ENCODE assay signal across 11 mouse cellular contexts in the genomic region with DNA sequence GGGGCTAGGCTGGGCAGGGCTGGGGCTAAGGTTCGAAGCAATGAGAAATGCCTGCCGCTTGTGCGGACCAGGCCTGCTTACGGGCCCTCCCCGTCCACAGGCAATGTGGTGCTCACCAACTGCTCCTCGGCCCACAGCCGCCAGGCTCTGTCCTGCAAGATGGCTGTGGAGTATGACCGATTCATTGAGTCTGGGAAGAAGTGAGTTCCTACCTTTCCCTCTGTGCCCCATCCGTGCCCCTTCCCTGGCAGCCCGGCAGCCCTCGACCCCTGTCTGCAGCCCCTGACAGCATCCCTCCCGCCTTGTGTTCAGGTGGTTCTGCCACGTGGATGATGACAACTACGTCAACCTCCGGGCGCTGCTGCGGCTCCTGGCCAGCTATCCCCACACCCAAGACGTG. TPM values are rescaled to one million over a fixed set of nuclear protein-coding genes. Genes with fewer than 3 reads are reported as not detected.
DNase-seq lines count a peak whose midpoint lies in the region; ATAC-seq and TF ChIP-seq lines count a peak whose summit lies in the region.
"Had no signal": no experiment of that assay in that cellular context is flagged by ENCODE, and none has a peak within 500 bp of the region (broad histone marks: within the 10 kb centered on the region; RNA-seq: fewer than 3 reads in every experiment).

No protein-coding gene starts in this region.

- no peaks in the 10 kb centered on the region for H3K9me3 ChIP-seq in limb, embryonic 15.5 days

- intact Hi-C loops in heart, postnatal 25 days (cut with DNase I): no loop called here

- peaks cover 38% of the 10 kb centered on the region for H3K4me1 ChIP-seq in spleen, adult 2 months (ENCODE audit: control insufficient read depth, insufficient read depth, insufficient read length)
- H3K4me1 ChIP-seq in limb, embryonic 15.5 days: peaks cover 57% of the 10 kb centered on the region
- H3K4me1 ChIP-seq in thymus, adult 2 months (replicated peaks; ENCODE audit: control insufficient read depth, insufficient read depth, low read length): peaks cover 59% of the 10 kb centered on the region

- peak overlapping the region; percentile 91; the same call in 1 of the 2 replicates for H3K4me2 ChIP-seq in limb, embryonic 15.5 days

- 94% methylated on average over 18 of the region's 18 CpGs for WGBS in spleen, adult 2 months
- 61% methylated on average over 18 of the region's 18 CpGs for WGBS in limb, embryonic 15.5 days
- 98% methylated on average over 18 of the region's 18 CpGs for WGBS in thymus, adult 2 months

- DNase-seq in heart, adult 11 months: peak; percentile 93
- DNase-seq in heart, postnatal 25 days (ENCODE audit: low spot score): no peak
- DNase-seq in spleen, adult 2 months (ENCODE audit: low read depth in 1 of 2, low spot score in 2 of 2): no peak
- DNase-seq in spleen, postnatal 36 days (ENCODE audit: low spot score in 2 of 2): no peak
- no peak for DNase-seq in thymus, adult 18-20 months
- DNase-seq in thymus, adult 2 months: no peak
- DNase-seq: cerebellum, postnatal 10 days had no signal

- H3K9ac ChIP-seq in limb, embryonic 15.5 days: no peak overlapping the region

- ATAC-seq in limb, embryonic 15.5 days (ENCODE audit: insufficient number of reproducible peaks, low FRiP score, low TSS enrichment, low read depth): no peak
- ATAC-seq in megakaryocyte progenitor cell, adult 5-6 weeks (replicated peaks; ENCODE audit: poor library complexity): no peak

- peaks cover 35% of the 10 kb centered on the region for H3K36me3 ChIP-seq in spleen, adult 2 months (ENCODE audit: control insufficient read depth, insufficient read depth, low read length)
- peaks cover 28% of the 10 kb centered on the region for H3K36me3 ChIP-seq in limb, embryonic 15.5 days
- H3K36me3 ChIP-seq in thymus, adult 2 months (ENCODE audit: control insufficient read depth, insufficient read depth, low read length): no peaks in the 10 kb centered on the region

- peak overlapping the region; percentile 12 for H3K27ac ChIP-seq in spleen, adult 2 months (ENCODE audit: insufficient read depth, low read length)
- no peak overlapping the region for H3K27ac ChIP-seq in limb, embryonic 15.5 days
- H3K27ac ChIP-seq in thymus, adult 2 months (ENCODE audit: control insufficient read depth, insufficient read depth, low read length): no peak overlapping the region

- no peaks in the 10 kb centered on the region for H3K27me3 ChIP-seq in spleen, adult 2 months (ENCODE audit: control insufficient read depth, insufficient read depth, low read length)
- peaks cover 24% of the 10 kb centered on the region for H3K27me3 ChIP-seq in limb, embryonic 15.5 days
- no peaks in the 10 kb centered on the region; the same call in 1 of the 2 replicates for H3K27me3 ChIP-seq in thymus, adult 2 months (ENCODE audit: control insufficient read depth, insufficient read depth, low read length)

- no peak for TF ChIP-seq POLR2A in spleen, adult 2 months (IDR thresholded peaks at IDR 0.05; ENCODE audit: low read depth, low read length)
- TF ChIP-seq POLR2A in thymus, adult 2 months (IDR thresholded peaks at IDR 0.05; ENCODE audit: control insufficient read depth, extremely low read depth, insufficient read depth, low read length, poor library complexity): no peak

- H3K4me3 ChIP-seq in spleen, adult 2 months (ENCODE audit: extremely low read depth, insufficient read depth, insufficient read length): no peak overlapping the region
- H3K4me3 ChIP-seq in limb, embryonic 15.5 days: no peak overlapping the region
- H3K4me3 ChIP-seq in thymus, adult 2 months (ENCODE audit: control insufficient read depth, insufficient read depth, low read length): no peak overlapping the region

- no peak for TF ChIP-seq CTCF in spleen, adult 2 months (IDR thresholded peaks at IDR 0.05; ENCODE audit: extremely low read depth, insufficient read depth, insufficient read length, insufficient replicate concordance)
- no peak for TF ChIP-seq CTCF in thymus, adult 2 months (IDR thresholded peaks at IDR 0.05; ENCODE audit: borderline replicate concordance, control insufficient read depth, extremely low read depth, insufficient read depth, low read length, poor library complexity)

RNA-seq across cellular contexts. Expression of a gene that starts 5.1 kb away (rescaled TPM):
- total RNA-seq in heart, postnatal 25 days (2021): 10 to 100 TPM in 1 of 2 experiments, 1 to 10 TPM in 1; 7.3 to 10.8 TPM
- polyA plus RNA-seq in spleen, adult 2 months (2012; rRNA removed): 165 and 240 TPM in 2 replicates
- 16.9 and 19.7 TPM in 2 replicates for polyA plus RNA-seq in limb, embryonic 15.5 days (2015; fragmentation: Nextera tagmentation; extraction: Ambion mirVana)
- 4.8 and 5.6 TPM in 2 replicates for total RNA-seq in megakaryocyte progenitor cell, adult 5-6 weeks (2015)
- total RNA-seq in megakaryocyte progenitor cell, adult 5-6 weeks (2017): 13.4 and 15.2 TPM in 2 replicates
- 141 and 171 TPM in 2 replicates for polyA plus RNA-seq in thymus, adult 2 months (2012; rRNA removed)

RNA-seq across cellular contexts. Expression of a gene that starts 36.6 kb away (rescaled TPM):
- total RNA-seq in heart, postnatal 25 days (2021): 10 to 100 TPM; 15.6 to 18.6 TPM
- 95.1 and 118 TPM in 2 replicates for polyA plus RNA-seq in spleen, adult 2 months (2012; rRNA removed)
- polyA plus RNA-seq in limb, embryonic 15.5 days (2015; fragmentation: Nextera tagmentation; extraction: Ambion mirVana): 29.9 and 34.1 TPM in 2 replicates
- total RNA-seq in megakaryocyte progenitor cell, adult 5-6 weeks (2015): 31.4 and 35.8 TPM in 2 replicates
- total RNA-seq in megakaryocyte progenitor cell, adult 5-6 weeks (2017): 8.1 and 10.2 TPM in 2 replicates
- 139 and 177 TPM in 2 replicates for polyA plus RNA-seq in thymus, adult 2 months (2012; rRNA removed)

RNA-seq across cellular contexts. Expression of a gene that starts 47.3 kb away (rescaled TPM):
- not detected for total RNA-seq in heart, postnatal 25 days (2021)
- 0.61 and 0.81 TPM in 2 replicates for polyA plus RNA-seq in spleen, adult 2 months (2012; rRNA removed)
- polyA plus RNA-seq in limb, embryonic 15.5 days (2015; fragmentation: Nextera tagmentation; extraction: Ambion mirVana): 0.31 TPM in 1 of 2 replicates, not detected in the other
- total RNA-seq in megakaryocyte progenitor cell, adult 5-6 weeks (2015): not detected in 2 replicates
- not detected in 2 replicates for total RNA-seq in megakaryocyte progenitor cell, adult 5-6 weeks (2017)
- 2.7 TPM in 2 replicates for polyA plus RNA-seq in thymus, adult 2 months (2012; rRNA removed)
- total RNA-seq: left cerebral cortex, adult 2 months had no signal
- polyA plus RNA-seq: gonadal fat pad, adult 2 months had no signal
